Mouse (Mus musculus) heart, embryonic 12.5 days (tissue): ENCODE measurements around the gene Dusp1. TPM values are rescaled to one million over a fixed set of nuclear protein-coding genes. Genes with fewer than 3 reads are reported as not detected.
A peak's percentile ranks its signal among the peaks of the same experiment; 100 is the strongest.

Experiments used
- ATAC-seq: fragments of 200-750 bp; cut with Nextera tagmentation; 2 replicates; pipeline ENCODE4 v1.8.0; 2017; ENCODE audit warnings: moderate TSS enrichment, moderate library complexity; ENCODE audit not compliant: insufficient number of reproducible peaks, low FRiP score
- H3K27ac ChIP-seq: fragments of 300-500 bp; sonication (generic); 2 replicates; pipeline ENCODE4 v1.5.1; 2016; ENCODE audit warnings: mild to moderate bottlenecking, moderate library complexity; ENCODE audit not compliant: poor library complexity, severe bottlenecking
- H3K27me3 ChIP-seq: fragments of 300-500 bp; sonication (generic); replicated peaks from 2 replicates; pipeline ENCODE4 v1.6.1; 2016; ENCODE audit warnings: mild to moderate bottlenecking, moderate library complexity
- H3K36me3 ChIP-seq: fragments of 300-500 bp; sonication (generic); 2 replicates; pipeline ENCODE4 v1.6.1; 2016; ENCODE audit warnings: mild to moderate bottlenecking, moderate library complexity
- H3K4me1 ChIP-seq: fragments of 300-500 bp; sonication (generic); replicated peaks from 2 replicates; pipeline ENCODE4 v1.6.1; 2016; ENCODE audit warnings: mild to moderate bottlenecking
- H3K4me2 ChIP-seq: fragments of 300-500 bp; sonication (generic); 2 replicates; pipeline ENCODE4 v1.6.1; 2016; ENCODE audit warnings: mild to moderate bottlenecking, moderate library complexity
- H3K4me3 ChIP-seq: fragments of 300-500 bp; sonication (generic); 2 replicates; pipeline ENCODE4 v1.5.1; 2016; ENCODE audit warnings: mild to moderate bottlenecking
- H3K9ac ChIP-seq: fragments of 300-500 bp; sonication (generic); 2 replicates; pipeline ENCODE4 v1.6.1; 2016; ENCODE audit warnings: mild to moderate bottlenecking, moderate library complexity
- H3K9me3 ChIP-seq: fragments of 300-500 bp; sonication (generic); replicated peaks from 2 replicates; pipeline ENCODE4 v1.6.1; 2016; ENCODE audit warnings: mild to moderate bottlenecking, moderate library complexity
- WGBS: fragments of 180-500 bp; shearing (Covaris S2); methylation state at CpG from one replicate; pipeline ENCODE4 v1.1.7; 2016; 5-methylcytosine and 5-hydroxymethylcytosine counted together
- polyA plus RNA-seq: library from polyadenylated mRNA; unstranded; fragments of >200 nt; fragmentation: Nextera tagmentation; extraction: Ambion mirVana; gene quantifications from 2 replicates; pipeline ENCODE4 v1.2.1, GENCODE M21; 2016

Dusp1 gene
- polyA plus RNA-seq, 1 experiment from 2014 or later, result 36.2 TPM

- 57% methylated on average over 17 of the region's 17 CpGs for WGBS
- H3K4me2 ChIP-seq, result no peak overlapping the region
- peak overlapping the region; percentile 67 for H3K27ac ChIP-seq
- H3K4me1 ChIP-seq, result peaks cover 49% of the 10 kb centered on the region
- H3K9ac ChIP-seq, result peak overlapping the region; percentile 46; the same call in 1 of the 2 replicates
- H3K36me3 ChIP-seq, result peaks cover 12% of the 10 kb centered on the region; the same call in 1 of the 2 replicates
- no peaks in the 10 kb centered on the region for H3K9me3 ChIP-seq
- no peak overlapping the region for H3K4me3 ChIP-seq
- ATAC-seq, result no peak
- no peaks in the 10 kb centered on the region for H3K27me3 ChIP-seq
Observed at GRCm38 (mm10) chr17:26600913-26601447, 39.1 kb upstream of the Dusp1 start.

- WGBS, result 92% methylated on average over 5 of the region's 5 CpGs
- peaks cover 70% of the 10 kb centered on the region for H3K4me1 ChIP-seq
- no peak overlapping the region for H3K27ac ChIP-seq
- no peak overlapping the region for H3K4me2 ChIP-seq
- no peak overlapping the region for H3K9ac ChIP-seq
- H3K27me3 ChIP-seq, result no peaks in the 10 kb centered on the region
- H3K4me3 ChIP-seq, result no peak overlapping the region
- 0 out of 2 replicates have a peak, but pooled peaks cover 4% of the 10 kb centered on the region for H3K36me3 ChIP-seq
- H3K9me3 ChIP-seq, result no peaks in the 10 kb centered on the region
- ATAC-seq, result no peak
Observed at GRCm38 (mm10) chr17:26598845-26599244, 36.9 kb upstream of the Dusp1 start.

- Histone ChIP-seq H3K9ac (peak overlapping the region; percentile 69), H3K9me3 (no peaks in the 10 kb centered on the region), H3K4me3 (no peak overlapping the region), H3K4me1 (peaks cover 69% of the 10 kb centered on the region), H3K36me3 (peaks cover 13% of the 10 kb centered on the region; the same call in 1 of the 2 replicates), H3K27me3 (no peaks in the 10 kb centered on the region), H3K4me2 (peak overlapping the region; percentile 47; the same call in 1 of the 2 replicates), H3K27ac (peak overlapping the region; percentile 99)
- 79% methylated on average over 6 of the region's 6 CpGs for WGBS
- ATAC-seq, result no peak
Observed at GRCm38 (mm10) chr17:26596856-26597481, 35.0 kb upstream of the Dusp1 start.

GRCm38 (mm10) chr17:26596168-26596658 lies 34.3 kb upstream of the Dusp1 start:
- H3K27ac ChIP-seq, result peak overlapping the region; percentile 99
- peaks cover 13% of the 10 kb centered on the region; the same call in 1 of the 2 replicates for H3K36me3 ChIP-seq
- H3K9me3 ChIP-seq, result no peaks in the 10 kb centered on the region
- no peak overlapping the region for H3K4me3 ChIP-seq
- WGBS, result 35% methylated on average over 7 of the region's 7 CpGs
- peak overlapping the region; percentile 47 for H3K4me2 ChIP-seq
- peak overlapping the region; percentile 69 for H3K9ac ChIP-seq
- no peaks in the 10 kb centered on the region for H3K27me3 ChIP-seq
- peak; percentile 52 for ATAC-seq
- H3K4me1 ChIP-seq, result peaks cover 66% of the 10 kb centered on the region

- peak overlapping the region; percentile 69 for H3K9ac ChIP-seq
- no peak overlapping the region for H3K4me3 ChIP-seq
- ATAC-seq, result no peak
- H3K27me3 ChIP-seq, result no peaks in the 10 kb centered on the region
- peaks cover 16% of the 10 kb centered on the region; the same call in 1 of the 2 replicates for H3K36me3 ChIP-seq
- H3K4me2 ChIP-seq, result peak overlapping the region; percentile 47
- peaks cover 65% of the 10 kb centered on the region for H3K4me1 ChIP-seq
- 22% methylated on average over 7 of the region's 7 CpGs for WGBS
- H3K27ac ChIP-seq, result peak overlapping the region; percentile 99
- H3K9me3 ChIP-seq, result no peaks in the 10 kb centered on the region
Observed at GRCm38 (mm10) chr17:26595448-26596167, 33.7 kb upstream of the Dusp1 start.

GRCm38 (mm10) chr17:26594958-26595357 lies 33.0 kb upstream of the Dusp1 start:
- H3K27ac ChIP-seq, result peak overlapping the region; percentile 99
- H3K27me3 ChIP-seq, result no peaks in the 10 kb centered on the region
- ATAC-seq, result peak; percentile 26; the same call in 1 of the 2 replicates
- 23% methylated on average over 7 of the region's 7 CpGs for WGBS
- H3K36me3 ChIP-seq, result peaks cover 16% of the 10 kb centered on the region; the same call in 1 of the 2 replicates
- no peak overlapping the region for H3K4me2 ChIP-seq
- H3K4me3 ChIP-seq, result no peak overlapping the region
- peaks cover 65% of the 10 kb centered on the region for H3K4me1 ChIP-seq
- H3K9ac ChIP-seq, result peak overlapping the region; percentile 63
- no peaks in the 10 kb centered on the region for H3K9me3 ChIP-seq

GRCm38 (mm10) chr17:26594171-26594570 lies 32.2 kb upstream of the Dusp1 start:
- no peak for ATAC-seq
- H3K4me2 ChIP-seq, result no peak overlapping the region
- H3K4me1 ChIP-seq, result peaks cover 65% of the 10 kb centered on the region
- H3K4me3 ChIP-seq, result no peak overlapping the region
- WGBS, result 67% methylated on average over 7 of the region's 7 CpGs
- peaks cover 16% of the 10 kb centered on the region; the same call in 1 of the 2 replicates for H3K36me3 ChIP-seq
- H3K9ac ChIP-seq, result no peak overlapping the region
- H3K27ac ChIP-seq, result peak overlapping the region; percentile 99
- H3K27me3 ChIP-seq, result no peaks in the 10 kb centered on the region
- H3K9me3 ChIP-seq, result no peaks in the 10 kb centered on the region

GRCm38 (mm10) chr17:26593199-26593598 lies 31.3 kb upstream of the Dusp1 start:
- Histone ChIP-seq H3K4me3 (no peak overlapping the region), H3K4me1 (peaks cover 66% of the 10 kb centered on the region), H3K9me3 (no peaks in the 10 kb centered on the region), H3K27me3 (no peaks in the 10 kb centered on the region), H3K36me3 (peaks cover 21% of the 10 kb centered on the region; the same call in 1 of the 2 replicates), H3K27ac (no peak overlapping the region), H3K9ac (no peak overlapping the region), H3K4me2 (no peak overlapping the region)
- WGBS, result 91% methylated on average over 5 of the region's 5 CpGs
- ATAC-seq, result no peak

GRCm38 (mm10) chr17:26592510-26592909 lies 30.6 kb upstream of the Dusp1 start:
- Histone ChIP-seq H3K4me1 (peaks cover 73% of the 10 kb centered on the region), H3K4me3 (no peak overlapping the region), H3K4me2 (no peak overlapping the region), H3K27ac (no peak overlapping the region), H3K36me3 (peaks cover 28% of the 10 kb centered on the region), H3K27me3 (no peaks in the 10 kb centered on the region), H3K9me3 (no peaks in the 10 kb centered on the region), H3K9ac (no peak overlapping the region)
- no peak for ATAC-seq
- 88% methylated on average over 4 of the region's 4 CpGs for WGBS

GRCm38 (mm10) chr17:26587961-26588487 lies 26.1 kb upstream of the Dusp1 start:
- Histone ChIP-seq H3K4me2 (no peak overlapping the region), H3K9me3 (no peaks in the 10 kb centered on the region), H3K9ac (no peak overlapping the region), H3K4me3 (no peak overlapping the region), H3K27me3 (no peaks in the 10 kb centered on the region), H3K4me1 (peaks cover 56% of the 10 kb centered on the region), H3K36me3 (peaks cover 37% of the 10 kb centered on the region), H3K27ac (no peak overlapping the region)
- WGBS, result 84% methylated on average over 12 of the region's 12 CpGs
- no peak for ATAC-seq
